In the genomic region with DNA sequence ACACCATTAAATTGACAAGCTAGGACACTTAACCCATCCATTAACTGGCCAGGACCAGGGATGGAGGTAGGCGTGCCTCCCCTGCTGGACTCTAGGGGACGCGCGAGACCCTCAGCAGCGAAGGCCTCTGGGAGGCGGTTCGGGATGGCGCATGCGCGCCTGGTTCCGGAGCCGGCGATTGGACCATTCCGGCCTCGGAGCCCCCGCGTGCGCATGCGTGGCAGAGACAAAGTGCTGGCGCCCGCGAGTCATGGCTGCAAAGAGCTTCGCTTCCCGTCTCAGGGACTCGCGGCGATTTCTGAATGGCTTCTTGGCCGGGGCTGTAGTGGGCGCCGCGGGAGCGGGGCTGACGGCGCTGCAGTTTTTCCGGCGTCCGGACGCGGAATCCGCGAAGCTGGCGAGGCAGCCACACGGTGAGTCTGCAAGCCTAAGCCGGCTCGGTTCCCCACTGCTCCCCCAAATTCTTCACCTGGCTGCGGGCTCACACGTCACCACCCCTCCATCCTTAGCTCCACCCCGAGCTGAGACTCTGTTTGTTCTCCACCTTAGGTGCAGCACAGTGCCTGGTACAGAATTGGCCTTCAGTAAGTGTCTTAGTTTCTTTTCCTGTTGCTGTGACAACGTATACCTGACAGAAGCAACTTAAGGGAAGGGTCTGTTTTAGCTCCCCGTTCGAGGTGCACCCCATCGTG, we compare ENCODE assay signal across 8 mouse cellular contexts. TPM values are rescaled to one million over a fixed set of nuclear protein-coding genes. Genes with fewer than 3 reads are reported as not detected.
DNase-seq lines count a peak whose midpoint lies in the region; ATAC-seq and TF ChIP-seq lines count a peak whose summit lies in the region.

A gene (plus strand): TSS at position 206 of the 692 bp plus-strand sequence.

- peak within 1 kb of the TSS; percentile 68 for H3K4me2 ChIP-seq in embryonic facial prominence, embryonic 15.5 days (replicated peaks)
- H3K4me2 ChIP-seq in kidney, embryonic 15.5 days, result peak within 1 kb of the TSS; percentile 86

- TF ChIP-seq POLR2A in bone marrow, adult 2 months (IDR thresholded peaks at IDR 0.05; ENCODE audit: borderline replicate concordance, control insufficient read depth, low read depth, low read length), result peak; percentile 33; the same call in 1 of the 2 replicates

- peak within 1 kb of the TSS; percentile 94 for H3K4me3 ChIP-seq in bone marrow, adult 2 months (replicated peaks; ENCODE audit: control insufficient read depth, low read depth, low read length)
- H3K4me3 ChIP-seq in embryonic facial prominence, embryonic 15.5 days (replicated peaks), result peak within 1 kb of the TSS; percentile 91
- H3K4me3 ChIP-seq in heart, embryonic 10.5 days, result peak within 1 kb of the TSS; percentile 81
- H3K4me3 ChIP-seq in kidney, embryonic 15.5 days (replicated peaks), result peak within 1 kb of the TSS; percentile 74

- no peaks in the 10 kb centered on the region for H3K27me3 ChIP-seq in embryonic facial prominence, embryonic 15.5 days
- H3K27me3 ChIP-seq in heart, embryonic 10.5 days (ENCODE audit: insufficient read depth, poor library complexity, severe bottlenecking), result no peaks in the 10 kb centered on the region
- H3K27me3 ChIP-seq in kidney, embryonic 15.5 days, result no peaks in the 10 kb centered on the region

- peak; percentile 94 for DNase-seq in 416B (ENCODE audit: low read depth)
- peak; percentile 98 for DNase-seq in heart, embryonic 10.5 days (ENCODE audit: low spot score)
- peak; percentile 97 for DNase-seq in liver
- DNase-seq in spleen, postnatal 4 days (ENCODE audit: low spot score in 2 of 2), result peak; percentile 94 to 98

- WGBS in bone marrow, adult 2 months, result under 1% methylated on average over 52 of the region's 52 CpGs
- under 1% methylated on average over 52 of the region's 52 CpGs for WGBS in embryonic facial prominence, embryonic 15.5 days
- under 1% methylated on average over 52 of the region's 52 CpGs for WGBS in heart, embryonic 10.5 days
- under 1% methylated on average over 52 of the region's 52 CpGs for WGBS in kidney, embryonic 15.5 days

- peak within 1 kb of the TSS; percentile 76 for H3K9ac ChIP-seq in embryonic facial prominence, embryonic 15.5 days
- H3K9ac ChIP-seq in kidney, embryonic 15.5 days, result peak within 1 kb of the TSS; percentile 90

- H3K4me1 ChIP-seq in bone marrow, adult 2 months (ENCODE audit: control insufficient read depth, insufficient read depth, low read length), result peaks cover 1% of the 10 kb centered on the region; the same call in 1 of the 2 replicates
- peaks cover 13% of the 10 kb centered on the region for H3K4me1 ChIP-seq in embryonic facial prominence, embryonic 15.5 days
- H3K4me1 ChIP-seq in heart, embryonic 10.5 days, result peaks cover 10% of the 10 kb centered on the region
- H3K4me1 ChIP-seq in kidney, embryonic 15.5 days, result peaks cover 17% of the 10 kb centered on the region

- TF ChIP-seq CTCF in bone marrow, adult 2 months (IDR thresholded peaks at IDR 0.05; ENCODE audit: control insufficient read depth, insufficient read depth, low read length), result peak; percentile 63

- ATAC-seq in embryonic facial prominence, embryonic 15.5 days (ENCODE audit: insufficient number of reproducible peaks, low FRiP score, low TSS enrichment, low read depth), result peak; percentile 88
- ATAC-seq in kidney, embryonic 15.5 days (replicated peaks; ENCODE audit: low FRiP score), result peak; percentile 95
- ATAC-seq in monocyte, adult 5-6 weeks (replicated peaks; ENCODE audit: insufficient number of reproducible peaks, low FRiP score, low TSS enrichment, poor library complexity, severe bottlenecking), result peak; percentile 76

- peaks cover 29% of the 10 kb centered on the region for H3K36me3 ChIP-seq in embryonic facial prominence, embryonic 15.5 days
- H3K36me3 ChIP-seq in heart, embryonic 10.5 days, result peaks cover 42% of the 10 kb centered on the region
- peaks cover 33% of the 10 kb centered on the region for H3K36me3 ChIP-seq in kidney, embryonic 15.5 days

- H3K9me3 ChIP-seq in embryonic facial prominence, embryonic 15.5 days (replicated peaks), result no peaks in the 10 kb centered on the region
- no peaks in the 10 kb centered on the region for H3K9me3 ChIP-seq in heart, embryonic 10.5 days
- H3K9me3 ChIP-seq in kidney, embryonic 15.5 days (replicated peaks), result no peaks in the 10 kb centered on the region

- peak within 1 kb of the TSS; percentile 37; the same call in 1 of the 2 replicates for H3K27ac ChIP-seq in bone marrow, adult 2 months (ENCODE audit: control insufficient read depth, insufficient read depth, low read depth, low read length, poor library complexity)
- H3K27ac ChIP-seq in embryonic facial prominence, embryonic 15.5 days (replicated peaks), result peak within 1 kb of the TSS; percentile 87
- H3K27ac ChIP-seq in heart, embryonic 10.5 days, result peak within 1 kb of the TSS; percentile 92
- peak within 1 kb of the TSS; percentile 86 for H3K27ac ChIP-seq in kidney, embryonic 15.5 days

RNA-seq across cellular contexts. Expression of the gene that starts here (rescaled TPM):
- polyA plus RNA-seq in bone marrow, adult 2 months (2011; ENCODE audit: insufficient read depth, insufficient read length, low replicate concordance, missing spikeins), result 2.3 and 3.2 TPM in 2 replicates
- polyA plus RNA-seq in embryonic facial prominence, embryonic 15.5 days (2015; fragmentation: Nextera tagmentation; extraction: Ambion mirVana), result 25.6 TPM in 2 replicates
- polyA plus RNA-seq in heart, embryonic 10.5 days (2016; fragmentation: Nextera tagmentation; extraction: Ambion mirVana), result 16.2 and 25.0 TPM in 2 replicates
- 24.1 and 25.3 TPM in 2 replicates for polyA plus RNA-seq in kidney, embryonic 15.5 days (2015; fragmentation: Nextera tagmentation; extraction: Ambion mirVana)
- 0.48 to 4.9 TPM (median 4.6 TPM) in 3 replicates for total RNA-seq in monocyte, adult 5-6 weeks (2017)

Comparison
In these comparisons a context has a peak if more than half of its experiments do, and no peak if none do; other contexts are left out.
1. Peak in every context shown above with its lines: DNase-seq, ATAC-seq, H3K4me3 ChIP-seq and H3K27ac ChIP-seq.
2. H3K27ac ChIP-seq: peak in every context shown above with its lines; median percentile 92 in heart, embryonic 10.5 days; 87 in embryonic facial prominence, embryonic 15.5 days; 86 in kidney, embryonic 15.5 days; 37 in bone marrow, adult 2 months.